8 mouse cellular contexts compared by ENCODE assay signal in genomic region chr2:181519201-181519600, GRCm38 (mm10). TPM values are rescaled to one million over a fixed set of nuclear protein-coding genes. Genes with fewer than 3 reads are reported as not detected.
DNase-seq lines count a peak whose midpoint lies in the region; ATAC-seq and TF ChIP-seq lines count a peak whose summit lies in the region.

No protein-coding gene starts in this region.

- peak overlapping the region; percentile 68 for H3K4me2 ChIP-seq in heart, embryonic 15.5 days
- peak overlapping the region; percentile 86 for H3K4me2 ChIP-seq in liver, postnatal 0 days (ENCODE audit: low read depth, low read length)

- WGBS in heart, embryonic 15.5 days: 68% methylated on average over 3 of the region's 3 CpGs
- WGBS in liver, postnatal 0 days (ENCODE audit: insufficient replicate concordance): 69% methylated on average over 3 of the region's 3 CpGs

- peaks cover 58% of the 10 kb centered on the region for H3K36me3 ChIP-seq in E14TG2a.4 (ENCODE audit: insufficient read depth, low read length)
- peaks cover 29% of the 10 kb centered on the region for H3K36me3 ChIP-seq in heart, embryonic 15.5 days
- peaks cover 28% of the 10 kb centered on the region for H3K36me3 ChIP-seq in liver, postnatal 0 days (replicated peaks; ENCODE audit: insufficient read depth, low read length)

- peak overlapping the region; percentile 95 for H3K4me3 ChIP-seq in E14TG2a.4 (replicated peaks; ENCODE audit: low read length)
- peak overlapping the region; percentile 79 for H3K4me3 ChIP-seq in heart, embryonic 15.5 days
- peak overlapping the region; percentile 98 for H3K4me3 ChIP-seq in liver, postnatal 0 days (ENCODE audit: low read depth, low read length)

- ATAC-seq in heart, embryonic 15.5 days (replicated peaks; ENCODE audit: insufficient number of reproducible peaks, insufficient read depth, low FRiP score, low read depth): no peak
- ATAC-seq in liver, postnatal 0 days: no peak

- H3K27me3 ChIP-seq in E14TG2a.4 (ENCODE audit: insufficient read depth, low read length): no peaks in the 10 kb centered on the region
- no peaks in the 10 kb centered on the region for H3K27me3 ChIP-seq in heart, embryonic 15.5 days
- no peaks in the 10 kb centered on the region for H3K27me3 ChIP-seq in liver, postnatal 0 days (ENCODE audit: insufficient read depth, low read length)

- H3K4me1 ChIP-seq in E14TG2a.4 (replicated peaks; ENCODE audit: low read depth, low read length): peaks cover 41% of the 10 kb centered on the region
- H3K4me1 ChIP-seq in heart, embryonic 15.5 days (replicated peaks): peaks cover 26% of the 10 kb centered on the region
- H3K4me1 ChIP-seq in liver, postnatal 0 days (ENCODE audit: insufficient read depth): peaks cover 19% of the 10 kb centered on the region

- DNase-seq in adrenal gland, postnatal 14 days: peak; percentile 27
- DNase-seq in adrenal gland, adult 8-10 months: no peak
- no peak for DNase-seq in liver, postnatal 0 days
- no peak for DNase-seq in thymus, adult 18-20 months
- no peak for DNase-seq in left cerebral cortex, adult 18-20 months (ENCODE audit: low spot score in 2 of 2)
- DNase-seq in B cell, adult 2 months: no peak

- peak overlapping the region; percentile 99 for H3K27ac ChIP-seq in heart, embryonic 15.5 days
- H3K27ac ChIP-seq in liver, postnatal 0 days (ENCODE audit: low read depth): peak overlapping the region; percentile 100

- no peak for TF ChIP-seq CTCF in E14TG2a.4 (conservative IDR thresholded peaks at IDR 0.05; ENCODE audit: low read length)
- TF ChIP-seq CTCF in liver, postnatal 0 days (IDR thresholded peaks at IDR 0.05; ENCODE audit: low read depth): no peak

- peak overlapping the region; percentile 93; the same call in 1 of the 2 replicates for H3K9ac ChIP-seq in heart, embryonic 15.5 days
- H3K9ac ChIP-seq in liver, postnatal 0 days (replicated peaks): peak overlapping the region; percentile 99

- no peaks in the 10 kb centered on the region for H3K9me3 ChIP-seq in E14TG2a.4 (ENCODE audit: low read length)
- no peaks in the 10 kb centered on the region for H3K9me3 ChIP-seq in heart, embryonic 15.5 days (replicated peaks)
- H3K9me3 ChIP-seq in liver, postnatal 0 days (ENCODE audit: low read length): no peaks in the 10 kb centered on the region

- no peak for TF ChIP-seq EP300 in liver, postnatal 0 days (IDR thresholded peaks at IDR 0.05; ENCODE audit: low read depth)

RNA-seq across cellular contexts. Expression of gene Dnajc5, which starts 1.1 kb away (rescaled TPM):
- total RNA-seq in adrenal gland, postnatal 14 days (2021): 77.3 and 89.9 TPM in 2 replicates
- 100 to 1,000 TPM; 105 to 115 (median 108) TPM for total RNA-seq in adrenal gland, adult 8-10 months (2022)
- 70.3 and 83.3 TPM in 2 replicates for polyA plus RNA-seq in heart, embryonic 15.5 days (2015; fragmentation: Nextera tagmentation; extraction: Ambion mirVana)
- polyA plus RNA-seq in liver, postnatal 0 days (2015; fragmentation: Nextera tagmentation; extraction: Ambion mirVana): 20.5 and 24.7 TPM in 2 replicates
- total RNA-seq in left cerebral cortex, adult 18-20 months (2021): 100 to 1,000 TPM; 299 to 304 TPM

RNA-seq across cellular contexts. Expression of gene Tpd52l2, which starts 22.3 kb away (rescaled TPM):
- 109 and 114 TPM in 2 replicates for total RNA-seq in adrenal gland, postnatal 14 days (2021)
- 100 to 1,000 TPM; 117 to 138 (median 127) TPM for total RNA-seq in adrenal gland, adult 8-10 months (2022)
- polyA plus RNA-seq in heart, embryonic 15.5 days (2015; fragmentation: Nextera tagmentation; extraction: Ambion mirVana): 105 and 117 TPM in 2 replicates
- polyA plus RNA-seq in liver, postnatal 0 days (2015; fragmentation: Nextera tagmentation; extraction: Ambion mirVana): 51.8 and 52.5 TPM in 2 replicates
- total RNA-seq in left cerebral cortex, adult 18-20 months (2021): 10 to 100 TPM; 77.5 to 82.8 TPM

RNA-seq across cellular contexts. Expression of gene Abhd16b, which starts 26.2 kb away (rescaled TPM):
- total RNA-seq in adrenal gland, postnatal 14 days (2021): not detected in 2 replicates
- not detected for total RNA-seq in adrenal gland, adult 8-10 months (2022)
- polyA plus RNA-seq in heart, embryonic 15.5 days (2015; fragmentation: Nextera tagmentation; extraction: Ambion mirVana): 0.10 and 0.26 TPM in 2 replicates
- polyA plus RNA-seq in liver, postnatal 0 days (2015; fragmentation: Nextera tagmentation; extraction: Ambion mirVana): 0.06 and 0.08 TPM in 2 replicates
- total RNA-seq in left cerebral cortex, adult 18-20 months (2021): not detected

RNA-seq across cellular contexts. Expression of gene Zbtb46, which starts 60.0 kb away (rescaled TPM):
- total RNA-seq in adrenal gland, postnatal 14 days (2021): 17.8 and 20.0 TPM in 2 replicates
- total RNA-seq in adrenal gland, adult 8-10 months (2022): 10 to 100 TPM; 14.0 to 25.1 (median 17.7) TPM
- 8.6 and 10.4 TPM in 2 replicates for polyA plus RNA-seq in heart, embryonic 15.5 days (2015; fragmentation: Nextera tagmentation; extraction: Ambion mirVana)
- 3.0 and 3.5 TPM in 2 replicates for polyA plus RNA-seq in liver, postnatal 0 days (2015; fragmentation: Nextera tagmentation; extraction: Ambion mirVana)
- total RNA-seq in left cerebral cortex, adult 18-20 months (2021): 10 to 100 TPM; 13.8 to 15.3 TPM
